Mouse (Mus musculus) liver, embryonic 14.5 days (tissue): ENCODE data around the gene Nudt5.

Experiments
- CTCF ChIP-seq: IDR thresholded peaks from 2 replicates; pipeline ENCODE4 v1.5.1; 2016; ENCODE audit warnings: antibody characterized with exemption, low read depth, control low read depth
- EP300 ChIP-seq: IDR thresholded peaks from 2 replicates; pipeline ENCODE4 v1.6.1; 2016; ENCODE audit warnings: antibody characterized with exemption, low read depth

GRCm38 (mm10) chr2:5851866-5852265 lies 7.0 kb downstream of the Nudt5 start:
- TF ChIP-seq CTCF = no peak
- TF ChIP-seq EP300 = no peak
